Mouse (Mus musculus): ENCODE measurements around the gene Serpinf2. TPM values are rescaled to one million over a fixed set of nuclear protein-coding genes. Genes with fewer than 3 reads are reported as not detected.
A peak's percentile ranks its signal among the peaks of the same experiment; 100 is the strongest.

The Serpinf2 gene
- polyA plus RNA-seq, 1 experiment, result 0.06 TPM

- H3K4me2 ChIP-seq (ENCODE audit: low read depth), result peak overlapping the region; percentile 88
- H3K4me3 ChIP-seq, result peak overlapping the region; percentile 89
- H3K79me2 ChIP-seq (ENCODE audit: control insufficient read depth, insufficient read depth), result peaks cover 50% of the 10 kb centered on the region
- no peaks in the 10 kb centered on the region for H3K27me3 ChIP-seq (ENCODE audit: control insufficient read depth, insufficient read depth, insufficient read length)
- H3ac ChIP-seq (ENCODE audit: control insufficient read depth, insufficient read length), result peak overlapping the region; percentile 64
- TF ChIP-seq MYOD1 (IDR thresholded peaks at IDR 0.05; ENCODE audit: control insufficient read depth in 1 of 3, insufficient read length in 2 of 3, low read depth in 2 of 3), result peak in 1 of 3 experiments; percentile 1
- TF ChIP-seq MYOG (IDR thresholded peaks at IDR 0.05; ENCODE audit: control insufficient read depth in 1 of 3, insufficient read depth in 1 of 3, insufficient read length in 2 of 3, low read depth in 2 of 3), result no peak
- peak; percentile 54 for TF ChIP-seq POLR2A (IDR thresholded peaks at IDR 0.05; ENCODE audit: insufficient read length, low read depth)
- peaks cover 19% of the 10 kb centered on the region for H3K36me3 ChIP-seq (ENCODE audit: control insufficient read depth, insufficient read depth)
Measured at GRCm38 (mm10) chr11:75421375-75422012, 17.9 kb downstream of the Serpinf2 start.

GRCm38 (mm10) chr11:75420810-75421374 lies 18.5 kb downstream of the Serpinf2 start:
- TF ChIP-seq MYOD1 (IDR thresholded peaks at IDR 0.05; ENCODE audit: control insufficient read depth in 1 of 3, insufficient read length in 2 of 3, low read depth in 2 of 3) (peak; percentile 13 to 79 (median 68)), MYOG (IDR thresholded peaks at IDR 0.05; ENCODE audit: control insufficient read depth in 1 of 3, insufficient read depth in 1 of 3, insufficient read length in 2 of 3, low read depth in 2 of 3) (peak in 1 of 3 experiments; percentile 36), POLR2AphosphoS2 (IDR thresholded peaks at IDR 0.05; ENCODE audit: insufficient read length, low read depth) (no peak), TCF12 (IDR thresholded peaks at IDR 0.05; ENCODE audit: insufficient read depth, poor library complexity, severe bottlenecking) (no peak), CEBPB (IDR thresholded peaks at IDR 0.05; ENCODE audit: insufficient read depth, poor library complexity, severe bottlenecking) (no peak)
- peaks cover 21% of the 10 kb centered on the region for H3K36me3 ChIP-seq (ENCODE audit: control insufficient read depth, insufficient read depth)
- H3K79me2 ChIP-seq (ENCODE audit: control insufficient read depth, insufficient read depth), result peaks cover 52% of the 10 kb centered on the region
- peak overlapping the region; percentile 88 for H3K4me2 ChIP-seq (ENCODE audit: low read depth)
- H3K27me3 ChIP-seq (ENCODE audit: control insufficient read depth, insufficient read depth, insufficient read length), result no peaks in the 10 kb centered on the region
- H3K4me3 ChIP-seq, result peak overlapping the region; percentile 89
- peak overlapping the region; percentile 64 for H3ac ChIP-seq (ENCODE audit: control insufficient read depth, insufficient read length)

DNA sequence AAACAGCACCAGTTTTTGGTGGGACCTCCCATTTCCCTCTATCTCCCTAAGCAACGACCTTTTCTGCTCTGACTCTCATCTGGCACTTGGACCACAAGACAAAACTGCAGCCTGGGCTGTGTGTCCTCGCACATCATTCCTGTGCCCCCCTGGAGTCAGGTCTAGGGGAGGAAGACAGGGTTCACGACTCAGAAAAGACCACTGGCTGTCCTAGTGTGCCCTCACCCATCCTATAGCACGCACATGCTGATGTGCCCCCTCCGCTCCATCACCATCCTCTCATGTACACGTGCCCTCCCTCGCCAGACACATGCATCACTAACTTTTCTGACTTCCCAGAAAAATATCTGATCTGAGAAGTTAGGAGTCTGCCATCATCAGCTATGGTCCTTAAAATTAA lies 19.4 kb downstream of the Serpinf2 start:
- H3K27me3 ChIP-seq (ENCODE audit: control insufficient read depth, insufficient read depth, insufficient read length), result no peaks in the 10 kb centered on the region
- peaks cover 52% of the 10 kb centered on the region for H3K79me2 ChIP-seq (ENCODE audit: control insufficient read depth, insufficient read depth)

GRCm38 (mm10) chr11:75415994-75416393 lies 23.4 kb downstream of the Serpinf2 start:
- H3ac ChIP-seq (ENCODE audit: control insufficient read depth, insufficient read length), result no peak overlapping the region
- TF ChIP-seq REST (IDR thresholded peaks at IDR 0.05; ENCODE audit: insufficient read depth, insufficient read length) (no peak), POLR2A (IDR thresholded peaks at IDR 0.05; ENCODE audit: insufficient read length, low read depth) (no peak), E2F4 (IDR thresholded peaks at IDR 0.05; ENCODE audit: insufficient read depth) (no peak), USF1 (IDR thresholded peaks at IDR 0.05; ENCODE audit: low read depth) (no peak), MAX (IDR thresholded peaks at IDR 0.05; ENCODE audit: low read depth) (no peak), MYOD1 (IDR thresholded peaks at IDR 0.05; ENCODE audit: control insufficient read depth in 1 of 3, insufficient read length in 2 of 3, low read depth in 2 of 3) (no peak), POLR2AphosphoS2 (IDR thresholded peaks at IDR 0.05; ENCODE audit: insufficient read length, low read depth) (no peak), SRF (IDR thresholded peaks at IDR 0.05; ENCODE audit: control insufficient read depth, insufficient read length, low read depth) (no peak)
- peaks cover 68% of the 10 kb centered on the region for H3K36me3 ChIP-seq (ENCODE audit: control insufficient read depth, insufficient read depth)
- H3K27me3 ChIP-seq (ENCODE audit: control insufficient read depth, insufficient read depth, insufficient read length), result no peaks in the 10 kb centered on the region
- H3K4me3 ChIP-seq, result no peak overlapping the region
- peaks cover 38% of the 10 kb centered on the region for H3K79me2 ChIP-seq (ENCODE audit: control insufficient read depth, insufficient read depth)
- no peak overlapping the region for H3K4me2 ChIP-seq (ENCODE audit: low read depth)

More for the DNA sequence above, 19.4 kb downstream of the Serpinf2 start:
- Histone ChIP-seq H3K36me3 (ENCODE audit: control insufficient read depth, insufficient read depth) (peaks cover 30% of the 10 kb centered on the region), H3K4me2 (ENCODE audit: low read depth) (peak overlapping the region; percentile 88), H3ac (ENCODE audit: control insufficient read depth, insufficient read length) (no peak overlapping the region), H3K4me3 (peak overlapping the region; percentile 89)
- TF ChIP-seq POLR2A (IDR thresholded peaks at IDR 0.05; ENCODE audit: insufficient read length, low read depth), result peak; percentile 26
- TF ChIP-seq TCF12 (IDR thresholded peaks at IDR 0.05; ENCODE audit: insufficient read depth, poor library complexity, severe bottlenecking), result no peak
- TF ChIP-seq POLR2AphosphoS2 (IDR thresholded peaks at IDR 0.05; ENCODE audit: insufficient read length, low read depth), result peak; percentile 53

- no peak overlapping the region for H3ac ChIP-seq (ENCODE audit: control insufficient read depth, insufficient read length)
- peaks cover 77% of the 10 kb centered on the region for H3K36me3 ChIP-seq (ENCODE audit: control insufficient read depth, insufficient read depth)
- TF ChIP-seq MAX (IDR thresholded peaks at IDR 0.05; ENCODE audit: low read depth) (no peak), CEBPB (IDR thresholded peaks at IDR 0.05; ENCODE audit: insufficient read depth, poor library complexity, severe bottlenecking) (no peak), SRF (IDR thresholded peaks at IDR 0.05; ENCODE audit: control insufficient read depth, insufficient read length, low read depth) (no peak), MYOD1 (IDR thresholded peaks at IDR 0.05; ENCODE audit: control insufficient read depth in 1 of 3, insufficient read length in 2 of 3, low read depth in 2 of 3) (no peak)
- no peaks in the 10 kb centered on the region for H3K27me3 ChIP-seq (ENCODE audit: control insufficient read depth, insufficient read depth, insufficient read length)
- peaks cover 29% of the 10 kb centered on the region for H3K79me2 ChIP-seq (ENCODE audit: control insufficient read depth, insufficient read depth)
- no peak overlapping the region for H3K4me3 ChIP-seq
- no peak overlapping the region for H3K4me2 ChIP-seq (ENCODE audit: low read depth)
Measured at GRCm38 (mm10) chr11:75415096-75415495, 24.3 kb downstream of the Serpinf2 start.
